Mouse (Mus musculus): ENCODE measurements around the gene Caskin2.

DNA sequence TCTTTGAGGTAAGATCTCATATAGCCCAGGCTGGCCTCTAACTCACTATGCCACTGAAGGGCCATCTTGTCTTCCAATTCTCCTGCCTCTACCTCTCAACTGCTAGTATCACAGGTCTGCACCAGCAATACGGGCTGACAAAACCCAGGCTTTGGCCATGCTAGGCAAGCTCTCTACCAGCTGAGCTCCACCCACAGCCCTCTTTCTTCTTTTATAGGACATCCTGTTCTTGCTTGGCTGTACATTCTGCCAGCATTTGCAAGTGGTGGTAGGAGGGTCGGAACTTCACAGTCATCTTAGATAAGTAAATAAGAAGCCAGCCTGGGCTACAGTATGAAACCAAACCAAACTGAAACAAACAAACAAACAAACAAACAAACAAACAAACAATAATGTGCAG is 61.7 kb downstream of the Caskin2 start:
- TF ChIP-seq POLR2A (IDR thresholded peaks at IDR 0.05; ENCODE audit: borderline replicate concordance, extremely low read depth, insufficient read depth, insufficient read length, poor library complexity, severe bottlenecking) (no peak), CTCF (IDR thresholded peaks at IDR 0.05; ENCODE audit: borderline replicate concordance, extremely low read depth, insufficient read depth, insufficient read length) (no peak)

All from brain, embryonic 14.5 days (tissue).